Mouse (Mus musculus): ENCODE measurements around the gene Hmgb2. TPM values are rescaled to one million over a fixed set of nuclear protein-coding genes. Genes with fewer than 3 reads are reported as not detected.

Hmgb2 gene
- polyA plus RNA-seq, 1 experiment from 2014 or later, result 497 TPM

DNA sequence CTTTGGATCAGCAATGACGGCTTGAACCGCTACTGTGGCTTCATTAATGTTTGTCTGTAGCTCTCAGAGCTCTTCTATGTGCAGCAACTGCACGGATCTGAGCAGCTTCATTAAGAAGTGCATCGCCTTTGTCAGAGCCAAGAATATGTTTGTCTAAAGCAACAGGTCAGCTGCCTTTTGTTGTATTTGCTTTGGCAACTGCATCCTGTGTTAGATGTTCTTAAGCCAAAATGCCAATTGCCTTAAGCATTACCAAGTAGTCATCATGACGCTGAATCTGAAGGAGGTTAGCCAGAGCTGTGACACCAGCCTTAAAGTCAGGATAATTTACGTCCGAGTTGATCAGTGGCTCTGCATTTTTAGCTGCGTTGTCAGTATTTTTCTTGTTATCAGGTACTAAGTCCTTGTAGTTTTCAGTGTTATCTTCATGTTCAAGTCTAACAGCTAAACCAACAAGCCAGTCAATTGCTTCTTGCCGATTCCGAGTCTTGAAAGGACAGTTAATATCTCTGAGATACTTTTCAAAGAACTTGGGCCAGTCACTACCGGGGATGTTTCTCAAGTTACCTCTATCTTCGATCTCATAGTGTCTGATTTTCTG is 8.6 kb downstream of the Hmgb2 start:
- 73% methylated on average over 12 of the region's 12 CpGs for WGBS
- peaks cover 23% of the 10 kb centered on the region for H3K36me3 ChIP-seq (ENCODE audit: control insufficient read depth, insufficient read depth, low read length)
- no peak overlapping the region for H3K4me3 ChIP-seq (ENCODE audit: low read length)
- no peak overlapping the region for H3K9ac ChIP-seq (ENCODE audit: low read depth, low read length)
- no peak overlapping the region for H3K4me2 ChIP-seq (replicated peaks; ENCODE audit: low read depth, low read length)
- H3K27me3 ChIP-seq (ENCODE audit: control insufficient read depth, insufficient read depth, low read length), result no peaks in the 10 kb centered on the region
- no peak overlapping the region for H3K27ac ChIP-seq (ENCODE audit: low read depth, low read length)
- no peaks in the 10 kb centered on the region for H3K4me1 ChIP-seq (ENCODE audit: control insufficient read depth, insufficient read depth, low read length)
- no peak for ATAC-seq (ENCODE audit: low FRiP score, low TSS enrichment)
- H3K9me3 ChIP-seq (ENCODE audit: control insufficient read depth, low read length), result no peaks in the 10 kb centered on the region

DNA sequence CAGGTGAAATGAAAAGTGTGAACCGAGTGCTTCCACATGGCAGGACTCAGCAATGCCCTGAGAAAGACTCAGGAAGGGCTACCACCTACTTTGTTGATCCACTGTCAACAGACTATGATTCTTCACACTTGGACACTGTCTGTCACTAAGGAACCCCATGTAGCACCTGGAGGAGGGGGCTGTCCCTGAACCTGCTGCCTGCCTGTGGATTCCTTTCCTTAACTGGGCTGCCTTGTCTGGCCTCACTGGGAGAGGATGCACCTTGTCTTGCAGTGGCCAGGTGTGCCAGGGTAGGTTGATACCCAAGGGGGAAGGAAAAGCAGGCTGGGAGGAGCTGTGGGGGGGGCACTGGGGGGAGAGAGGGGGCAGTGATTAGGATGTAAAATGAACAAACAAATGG is 16.3 kb downstream of the Hmgb2 start:
- H3K9ac ChIP-seq (ENCODE audit: low read depth, low read length), result no peak overlapping the region
- ATAC-seq (ENCODE audit: low FRiP score, low TSS enrichment), result no peak
- no peaks in the 10 kb centered on the region for H3K9me3 ChIP-seq (ENCODE audit: control insufficient read depth, low read length)
- H3K4me1 ChIP-seq (ENCODE audit: control insufficient read depth, insufficient read depth, low read length), result no peaks in the 10 kb centered on the region
- no peaks in the 10 kb centered on the region for H3K27me3 ChIP-seq (ENCODE audit: control insufficient read depth, insufficient read depth, low read length)
- no peak overlapping the region for H3K4me2 ChIP-seq (replicated peaks; ENCODE audit: low read depth, low read length)
- 96% methylated on average over 1 of the region's 1 CpGs for WGBS
- H3K27ac ChIP-seq (ENCODE audit: low read depth, low read length), result no peak overlapping the region
- H3K36me3 ChIP-seq (ENCODE audit: control insufficient read depth, insufficient read depth, low read length), result no peaks in the 10 kb centered on the region; the same call in 1 of the 2 replicates
- no peak overlapping the region for H3K4me3 ChIP-seq (ENCODE audit: low read length)

DNA sequence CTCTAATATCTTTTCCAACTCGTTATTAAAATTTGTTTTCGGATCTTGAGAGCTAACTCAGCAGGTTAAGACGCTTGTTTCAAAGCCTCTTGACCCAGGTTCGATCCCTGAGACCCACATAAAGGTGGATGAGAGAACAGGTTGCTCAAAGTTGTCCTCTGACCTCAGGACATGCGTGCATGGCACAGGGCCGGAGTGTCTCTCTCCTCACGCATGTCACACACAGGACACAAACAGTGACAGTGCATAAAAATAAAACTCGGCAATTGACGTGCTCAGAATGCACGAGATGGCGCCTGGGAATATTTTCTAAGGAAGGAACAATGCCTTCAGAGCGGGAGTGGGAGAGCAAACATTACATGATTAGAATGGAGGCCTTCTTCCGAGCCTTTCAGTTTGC is 18.5 kb downstream of the Hmgb2 start:
- H3K36me3 ChIP-seq (ENCODE audit: control insufficient read depth, insufficient read depth, low read length), result peaks cover 8% of the 10 kb centered on the region; the same call in 1 of the 2 replicates
- no peak overlapping the region for H3K4me2 ChIP-seq (replicated peaks; ENCODE audit: low read depth, low read length)
- H3K9me3 ChIP-seq (ENCODE audit: control insufficient read depth, low read length), result no peaks in the 10 kb centered on the region
- H3K27me3 ChIP-seq (ENCODE audit: control insufficient read depth, insufficient read depth, low read length), result no peaks in the 10 kb centered on the region
- WGBS, result 95% methylated on average over 13 of the region's 13 CpGs
- H3K4me1 ChIP-seq (ENCODE audit: control insufficient read depth, insufficient read depth, low read length), result no peaks in the 10 kb centered on the region
- no peak overlapping the region for H3K27ac ChIP-seq (ENCODE audit: low read depth, low read length)
- ATAC-seq (ENCODE audit: low FRiP score, low TSS enrichment), result no peak
- H3K4me3 ChIP-seq (ENCODE audit: low read length), result no peak overlapping the region
- H3K9ac ChIP-seq (ENCODE audit: low read depth, low read length), result peak overlapping the region; percentile 23; the same call in 1 of the 2 replicates

DNA sequence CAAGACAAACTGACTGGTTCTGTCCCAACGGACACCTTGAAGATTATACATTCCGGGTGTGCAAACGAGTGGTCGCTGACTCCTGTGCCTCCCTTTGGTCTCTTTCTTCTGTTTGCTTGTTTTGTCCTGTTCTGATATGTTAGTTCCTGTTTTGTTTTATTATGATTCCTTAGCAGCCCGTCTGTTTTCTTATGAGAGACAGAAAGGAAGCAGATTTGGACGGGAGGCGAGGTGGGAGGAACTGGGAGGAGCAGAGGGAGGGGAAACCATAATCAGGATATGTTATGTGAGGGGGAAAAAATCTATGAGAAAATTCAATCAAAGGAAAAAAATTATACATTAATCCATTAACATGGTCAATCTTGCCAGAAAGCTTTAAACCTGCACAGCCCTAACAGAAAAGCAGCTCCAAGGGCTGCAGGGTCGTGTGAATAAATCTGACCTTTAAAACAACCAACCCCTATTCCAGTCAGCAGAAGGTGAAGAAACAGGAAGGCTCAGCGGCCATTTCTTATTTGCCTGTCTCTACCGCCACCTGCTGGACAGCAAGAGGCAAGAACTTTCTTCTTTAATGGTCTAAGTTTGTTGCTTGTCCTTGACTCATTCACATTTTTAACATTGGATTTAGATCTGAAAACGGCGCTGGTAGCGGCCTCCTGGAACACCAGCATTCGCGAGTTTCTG is 19.1 kb downstream of the Hmgb2 start:
- peak overlapping the region; percentile 21; the same call in 1 of the 2 replicates for H3K4me2 ChIP-seq (replicated peaks; ENCODE audit: low read depth, low read length)

DNA sequence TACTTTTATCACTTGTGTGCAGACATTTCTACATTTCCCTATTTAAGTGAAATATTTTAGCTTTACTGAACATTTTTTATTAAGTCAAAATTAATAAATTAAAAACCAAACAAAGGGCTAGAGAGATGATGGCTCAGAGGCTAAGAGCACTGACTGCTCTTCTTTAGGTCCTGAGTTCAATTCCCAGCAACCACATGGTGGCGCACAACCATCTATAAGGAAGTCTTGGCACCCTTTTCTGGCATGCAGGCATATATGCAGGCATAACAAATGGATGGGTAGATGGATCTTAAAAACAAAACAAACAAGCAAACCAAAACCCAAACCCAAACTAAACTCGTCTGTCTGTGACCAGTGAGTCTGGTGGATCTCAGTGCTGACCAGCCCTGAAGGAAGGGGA is 20.5 kb downstream of the Hmgb2 start:
- peaks cover 18% of the 10 kb centered on the region for H3K36me3 ChIP-seq (ENCODE audit: control insufficient read depth, insufficient read depth, low read length)
- ATAC-seq (ENCODE audit: low FRiP score, low TSS enrichment), result no peak
- no peaks in the 10 kb centered on the region for H3K9me3 ChIP-seq (ENCODE audit: control insufficient read depth, low read length)
- H3K4me1 ChIP-seq (ENCODE audit: control insufficient read depth, insufficient read depth, low read length), result no peaks in the 10 kb centered on the region
- no peak overlapping the region for H3K4me3 ChIP-seq (ENCODE audit: low read length)
- WGBS, result 74% methylated on average over 2 of the region's 2 CpGs
- H3K4me2 ChIP-seq (replicated peaks; ENCODE audit: low read depth, low read length), result no peak overlapping the region
- H3K9ac ChIP-seq (ENCODE audit: low read depth, low read length), result no peak overlapping the region
- no peak overlapping the region for H3K27ac ChIP-seq (ENCODE audit: low read depth, low read length)
- no peaks in the 10 kb centered on the region for H3K27me3 ChIP-seq (ENCODE audit: control insufficient read depth, insufficient read depth, low read length)

More for the DNA sequence above, 19.1 kb downstream of the Hmgb2 start:
- Histone ChIP-seq H3K4me3 (ENCODE audit: low read length) (no peak overlapping the region; the same call in 1 of the 2 replicates), H3K9ac (ENCODE audit: low read depth, low read length) (peak overlapping the region; percentile 23; the same call in 1 of the 2 replicates), H3K4me1 (ENCODE audit: control insufficient read depth, insufficient read depth, low read length) (no peaks in the 10 kb centered on the region), H3K27me3 (ENCODE audit: control insufficient read depth, insufficient read depth, low read length) (no peaks in the 10 kb centered on the region), H3K36me3 (ENCODE audit: control insufficient read depth, insufficient read depth, low read length) (peaks cover 14% of the 10 kb centered on the region), H3K27ac (ENCODE audit: low read depth, low read length) (no peak overlapping the region), H3K9me3 (ENCODE audit: control insufficient read depth, low read length) (no peaks in the 10 kb centered on the region)
- WGBS, result 34% methylated on average over 15 of the region's 15 CpGs
- ATAC-seq (ENCODE audit: low FRiP score, low TSS enrichment), result peak; percentile 48

DNA sequence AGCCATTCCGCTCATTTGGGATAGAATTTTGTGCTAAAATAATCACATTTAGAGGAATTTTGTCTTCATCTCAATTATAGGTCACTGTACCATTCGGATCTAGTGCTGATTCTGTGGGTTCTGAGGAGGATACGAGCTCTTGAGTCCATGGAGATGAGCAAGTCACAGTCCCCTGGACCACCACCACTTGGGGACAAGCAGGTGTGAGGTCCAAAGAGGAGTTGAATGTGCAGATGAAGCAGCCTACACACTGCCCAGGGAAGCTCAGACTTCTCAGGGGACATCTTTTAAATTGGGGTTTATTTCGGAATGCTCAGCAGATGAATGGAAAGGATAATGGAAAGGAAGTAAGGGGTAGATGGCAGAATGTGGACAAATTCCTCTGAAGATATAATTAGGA is 21.4 kb downstream of the Hmgb2 start:
- Histone ChIP-seq H3K9me3 (ENCODE audit: control insufficient read depth, low read length) (no peaks in the 10 kb centered on the region), H3K27ac (ENCODE audit: low read depth, low read length) (no peak overlapping the region), H3K36me3 (ENCODE audit: control insufficient read depth, insufficient read depth, low read length) (peaks cover 18% of the 10 kb centered on the region), H3K4me3 (ENCODE audit: low read length) (no peak overlapping the region), H3K4me2 (replicated peaks; ENCODE audit: low read depth, low read length) (no peak overlapping the region), H3K9ac (ENCODE audit: low read depth, low read length) (no peak overlapping the region), H3K27me3 (ENCODE audit: control insufficient read depth, insufficient read depth, low read length) (no peaks in the 10 kb centered on the region), H3K4me1 (ENCODE audit: control insufficient read depth, insufficient read depth, low read length) (no peaks in the 10 kb centered on the region)
- no peak for ATAC-seq (ENCODE audit: low FRiP score, low TSS enrichment)
- 92% methylated on average over 4 of the region's 4 CpGs for WGBS

DNA sequence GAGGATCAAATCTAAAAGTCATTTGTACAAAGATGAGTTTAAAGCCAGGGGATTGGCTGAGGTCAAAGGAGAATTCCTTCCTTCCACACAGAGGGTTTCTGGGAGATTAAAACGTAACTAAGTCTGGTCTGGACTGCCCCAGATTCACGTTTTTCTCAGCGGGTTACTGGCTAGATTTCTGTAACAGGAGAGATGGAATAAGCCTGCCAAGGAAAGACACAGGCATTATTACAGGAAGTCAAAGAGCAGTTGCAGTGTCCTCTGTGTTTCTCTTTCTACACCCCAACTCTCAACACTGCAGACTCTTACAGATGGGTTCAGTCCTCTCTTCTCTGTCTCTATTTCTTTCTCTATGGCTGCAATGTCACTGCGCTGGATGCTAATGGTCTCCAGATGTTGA is 22.8 kb downstream of the Hmgb2 start:
- H3K4me2 ChIP-seq (replicated peaks; ENCODE audit: low read depth, low read length), result no peak overlapping the region
- no peak overlapping the region for H3K27ac ChIP-seq (ENCODE audit: low read depth, low read length)
- no peaks in the 10 kb centered on the region for H3K27me3 ChIP-seq (ENCODE audit: control insufficient read depth, insufficient read depth, low read length)
- WGBS, result 80% methylated on average over 4 of the region's 4 CpGs
- ATAC-seq (ENCODE audit: low FRiP score, low TSS enrichment), result no peak
- H3K4me1 ChIP-seq (ENCODE audit: control insufficient read depth, insufficient read depth, low read length), result no peaks in the 10 kb centered on the region
- H3K9ac ChIP-seq (ENCODE audit: low read depth, low read length), result no peak overlapping the region
- no peaks in the 10 kb centered on the region for H3K9me3 ChIP-seq (ENCODE audit: control insufficient read depth, low read length)
- H3K36me3 ChIP-seq (ENCODE audit: control insufficient read depth, insufficient read depth, low read length), result peaks cover 18% of the 10 kb centered on the region
- no peak overlapping the region for H3K4me3 ChIP-seq (ENCODE audit: low read length)

DNA sequence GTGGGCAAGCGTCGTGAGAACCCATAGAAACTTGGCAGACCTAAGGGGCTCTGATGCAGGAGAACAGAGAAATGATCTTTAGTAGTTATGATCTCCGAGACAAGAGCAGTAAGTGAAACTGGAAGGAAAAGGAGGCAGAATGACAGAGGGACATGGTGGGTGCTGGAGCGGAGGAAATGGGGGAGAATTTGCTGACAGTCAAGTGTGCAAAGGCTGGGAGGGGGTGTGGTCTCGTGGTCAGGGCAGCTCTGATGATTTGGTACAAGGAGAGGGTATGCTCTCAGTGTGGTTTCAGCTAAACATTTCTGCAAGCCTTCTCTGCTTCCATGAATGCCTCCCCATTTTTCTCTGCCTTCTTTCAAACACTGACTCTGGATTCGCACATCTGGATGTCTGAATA is 24.5 kb downstream of the Hmgb2 start:
- no peak overlapping the region for H3K4me3 ChIP-seq (ENCODE audit: low read length)
- no peak for ATAC-seq (ENCODE audit: low FRiP score, low TSS enrichment)
- no peak overlapping the region for H3K27ac ChIP-seq (ENCODE audit: low read depth, low read length)
- no peaks in the 10 kb centered on the region for H3K9me3 ChIP-seq (ENCODE audit: control insufficient read depth, low read length)
- H3K36me3 ChIP-seq (ENCODE audit: control insufficient read depth, insufficient read depth, low read length), result peaks cover 18% of the 10 kb centered on the region
- no peaks in the 10 kb centered on the region for H3K27me3 ChIP-seq (ENCODE audit: control insufficient read depth, insufficient read depth, low read length)
- no peaks in the 10 kb centered on the region for H3K4me1 ChIP-seq (ENCODE audit: control insufficient read depth, insufficient read depth, low read length)
- no peak overlapping the region for H3K4me2 ChIP-seq (replicated peaks; ENCODE audit: low read depth, low read length)
- no peak overlapping the region for H3K9ac ChIP-seq (ENCODE audit: low read depth, low read length)
- WGBS, result 94% methylated on average over 6 of the region's 6 CpGs

DNA sequence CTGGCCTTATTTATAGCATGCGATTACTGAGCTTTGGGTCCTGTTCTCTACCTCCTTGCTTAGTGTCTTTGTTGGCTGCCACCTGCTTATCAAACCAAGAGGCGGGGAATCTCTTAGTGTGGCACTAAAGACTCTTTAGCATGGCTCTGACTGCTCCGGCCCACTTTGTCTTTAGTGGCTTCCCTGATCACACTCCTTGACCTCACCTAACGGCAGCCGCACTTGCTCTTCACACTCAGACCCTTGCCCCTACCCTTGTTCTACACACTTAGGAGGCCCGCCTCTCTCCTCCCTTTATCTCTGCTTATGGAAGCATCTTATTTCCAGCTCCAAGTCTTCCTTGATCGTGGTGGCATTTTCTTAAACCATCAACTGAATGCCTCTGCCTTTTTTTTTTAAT is 26.9 kb downstream of the Hmgb2 start:
- no peak overlapping the region for H3K9ac ChIP-seq (ENCODE audit: low read depth, low read length)
- H3K4me1 ChIP-seq (ENCODE audit: control insufficient read depth, insufficient read depth, low read length), result no peaks in the 10 kb centered on the region
- WGBS, result 85% methylated on average over 7 of the region's 7 CpGs
- H3K4me2 ChIP-seq (replicated peaks; ENCODE audit: low read depth, low read length), result no peak overlapping the region
- no peaks in the 10 kb centered on the region for H3K27me3 ChIP-seq (ENCODE audit: control insufficient read depth, insufficient read depth, low read length)
- H3K36me3 ChIP-seq (ENCODE audit: control insufficient read depth, insufficient read depth, low read length), result peaks cover 18% of the 10 kb centered on the region
- H3K9me3 ChIP-seq (ENCODE audit: control insufficient read depth, low read length), result no peaks in the 10 kb centered on the region
- no peak overlapping the region for H3K27ac ChIP-seq (ENCODE audit: low read depth, low read length)
- ATAC-seq (ENCODE audit: low FRiP score, low TSS enrichment), result no peak
- H3K4me3 ChIP-seq (ENCODE audit: low read length), result no peak overlapping the region
